In the genomic region with DNA sequence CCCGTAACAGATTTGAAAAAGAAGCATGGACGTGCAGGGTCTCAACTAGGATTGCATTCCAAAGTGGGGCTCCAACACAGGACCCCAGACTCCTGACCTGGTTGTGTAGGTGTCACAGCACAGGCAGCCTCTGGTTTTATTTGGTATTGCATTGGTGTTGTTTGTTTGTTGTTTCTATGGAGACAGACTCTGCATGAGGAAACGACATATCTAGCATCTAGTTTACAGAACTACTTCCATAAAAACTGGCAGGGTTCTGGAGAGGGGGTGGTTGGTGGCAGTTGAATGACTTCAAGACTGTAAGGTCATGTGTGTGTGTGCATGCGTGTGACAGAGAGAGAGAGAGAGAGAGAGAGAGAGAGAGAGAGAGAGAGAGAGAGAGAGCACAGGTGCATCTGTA, we compare ENCODE assay signal across 14 mouse cellular contexts.
A peak's percentile ranks its signal among the peaks of the same experiment; 100 is the strongest.
DNase-seq lines count a peak whose midpoint lies in the region; ATAC-seq and TF ChIP-seq lines count a peak whose summit lies in the region.
"Had no signal": no experiment of that assay in that cellular context is flagged by ENCODE, and none has a peak within 500 bp of the region (broad histone marks: within the 10 kb centered on the region; RNA-seq: fewer than 3 reads in every experiment).

No protein-coding gene starts in this region.

- H3K27me3 ChIP-seq in heart, embryonic 12.5 days (replicated peaks), result no peaks in the 10 kb centered on the region
- H3K27me3 ChIP-seq in cerebellum, adult 2 months (ENCODE audit: control insufficient read depth, insufficient read depth, low read length), result no peaks in the 10 kb centered on the region
- H3K27me3 ChIP-seq: liver, embryonic 12.5 days had no signal

- no peak for TF ChIP-seq CTCF in cerebellum, adult 2 months (IDR thresholded peaks at IDR 0.05; ENCODE audit: borderline replicate concordance, insufficient read depth, low read depth, low read length)

- peaks cover 72% of the 10 kb centered on the region for H3K4me1 ChIP-seq in heart, embryonic 12.5 days (replicated peaks)
- H3K4me1 ChIP-seq in cerebellum, adult 2 months (ENCODE audit: control insufficient read depth, insufficient read depth, low read length), result no peaks in the 10 kb centered on the region

- peak overlapping the region; percentile 99 for H3K27ac ChIP-seq in heart, embryonic 12.5 days (ENCODE audit: poor library complexity, severe bottlenecking)
- H3K27ac ChIP-seq in cerebellum, adult 2 months (ENCODE audit: insufficient read depth, low read length), result no peak overlapping the region
- H3K27ac ChIP-seq: liver, embryonic 12.5 days had no signal

- H3K36me3 ChIP-seq in heart, embryonic 12.5 days, result no peaks in the 10 kb centered on the region
- H3K36me3 ChIP-seq: liver, embryonic 12.5 days had no signal

- peak overlapping the region; percentile 75 for H3K4me2 ChIP-seq in heart, embryonic 12.5 days

- H3K9me3 ChIP-seq in heart, embryonic 12.5 days (replicated peaks), result no peaks in the 10 kb centered on the region
- H3K9me3 ChIP-seq: liver, embryonic 12.5 days had no signal

- H3K9ac ChIP-seq in heart, embryonic 12.5 days, result peak overlapping the region; percentile 92
- H3K9ac ChIP-seq: liver, embryonic 12.5 days had no signal

- 57% methylated on average over 4 of the region's 4 CpGs for WGBS in heart, embryonic 12.5 days
- 84% methylated on average over 4 of the region's 4 CpGs for WGBS in cerebellum, adult 2 months

- ATAC-seq in heart, embryonic 12.5 days (ENCODE audit: insufficient number of reproducible peaks, low FRiP score), result no peak
- ATAC-seq: forebrain, embryonic 16.5 days; liver, embryonic 12.5 days had no signal

- no peak for TF ChIP-seq POLR2A in cerebellum, adult 2 months (IDR thresholded peaks at IDR 0.05; ENCODE audit: borderline replicate concordance, insufficient read depth, low read length)

- DNase-seq in heart, adult 18-20 months, result no peak
- DNase-seq in lung, adult 18-20 months, result peak; percentile 45 to 67
- DNase-seq in lung, postnatal 14 days, result no peak
- peak; percentile 30 for DNase-seq in adipocyte (ENCODE audit: low spot score)
- peak; percentile 69 for DNase-seq in lung, postnatal 25 days (ENCODE audit: low spot score)
- DNase-seq in cerebellum, adult 2 months, result no peak
- DNase-seq in adrenal gland, adult 8-10 months, result no peak
- DNase-seq: embryo, embryonic 11 days; layer of hippocampus, postnatal 36 days; right cerebral cortex, postnatal 14 days; thymus, postnatal 14 days had no signal

- peak overlapping the region; percentile 66 for H3K4me3 ChIP-seq in heart, embryonic 12.5 days
- H3K4me3 ChIP-seq in cerebellum, adult 2 months (replicated peaks; ENCODE audit: insufficient read depth, low read depth, low read length), result no peak overlapping the region
- H3K4me3 ChIP-seq: liver, embryonic 12.5 days had no signal

Comparison
In these comparisons a context has a peak if more than half of its experiments do, and no peak if none do; other contexts are left out.
1. DNase-seq: peak in lung, adult 18-20 months (2 of 2), adipocyte (single experiment) and lung, postnatal 25 days (single experiment); none in heart, adult 18-20 months (0 of 2), lung, postnatal 14 days (single experiment), cerebellum, adult 2 months (0 of 2) and adrenal gland, adult 8-10 months (single experiment).